Mouse (Mus musculus): ENCODE results near the gene Gtf2f1. TPM values are rescaled to one million over a fixed set of nuclear protein-coding genes. Genes with fewer than 3 reads are reported as not detected.

Gene Gtf2f1
- total and polyA plus RNA-seq, 3 experiments = 145 to 171 TPM; not detected in 1

GRCm38 (mm10) chr17:56999414-56999813 is 11.7 kb downstream of the Gtf2f1 start:
- Histone ChIP-seq H3K27me3 (ENCODE audit: control insufficient read depth in 1 of 2, insufficient read depth in 2 of 2, low read length in 2 of 2) (no peaks in the 10 kb centered on the region), H3K4me3 (ENCODE audit: control insufficient read depth in 1 of 2, insufficient read depth in 1 of 2, low read depth in 2 of 2, low read length in 2 of 2) (no peak overlapping the region), H3K79me2 (ENCODE audit: control insufficient read depth, insufficient read depth, low read length, poor library complexity) (no peaks in the 10 kb centered on the region), H3K36me3 (ENCODE audit: control insufficient read depth in 1 of 2, insufficient read depth in 2 of 2, low read length in 2 of 2) (peaks cover 2 to 12% of the 10 kb centered on the region in 2 experiments; a peak in 3 of 4 replicates), H3K9me3 (replicated peaks; ENCODE audit: insufficient read depth, low read length) (no peaks in the 10 kb centered on the region), H3K27ac (ENCODE audit: control insufficient read depth, low read depth, low read length) (no peak overlapping the region), H3K9ac (ENCODE audit: control insufficient read depth, low read depth, low read length, poor library complexity, severe bottlenecking) (no peak overlapping the region), H3K4me1 (ENCODE audit: control insufficient read depth in 1 of 2, insufficient read depth in 2 of 2, low read length in 2 of 2) (peaks cover 3 to 24% of the 10 kb centered on the region in 2 experiments; a peak in 3 of 4 replicates)
- TF ChIP-seq SIN3A (IDR thresholded peaks at IDR 0.05; ENCODE audit: low read length) = no peak
- no peak for TF ChIP-seq CHD1 (IDR thresholded peaks at IDR 0.05; ENCODE audit: low read depth, low read length)
- TF ChIP-seq TBP (IDR thresholded peaks at IDR 0.05; ENCODE audit: low read depth, low read length) = no peak
- no peak for TF ChIP-seq SMC3 (IDR thresholded peaks at IDR 0.05; ENCODE audit: low read depth, low read length)
- no peak for TF ChIP-seq POLR2AphosphoS2 (IDR thresholded peaks at IDR 0.05; ENCODE audit: low read length)
- no peak for TF ChIP-seq TAL1 (IDR thresholded peaks at IDR 0.05; ENCODE audit: low read length)
- no peak for TF ChIP-seq UBTF (IDR thresholded peaks at IDR 0.05; ENCODE audit: borderline replicate concordance, insufficient read depth, low read depth, low read length)
- TF ChIP-seq CTCF (IDR thresholded peaks at IDR 0.05 in 2 of 3, conservative IDR thresholded peaks at IDR 0.05 in 1 of 3; ENCODE audit: control insufficient read depth in 1 of 3, insufficient read depth in 1 of 3, low read depth in 2 of 3, low read length in 3 of 3, poor library complexity in 1 of 3, severe bottlenecking in 1 of 3) = no peak
- no peak for TF ChIP-seq MEF2A (IDR thresholded peaks at IDR 0.05; ENCODE audit: extremely low read depth, insufficient replicate concordance, low read depth, low read length, poor library complexity, severe bottlenecking)
- TF ChIP-seq MAZ (IDR thresholded peaks at IDR 0.05; ENCODE audit: low read depth, low read length) = no peak
- TF ChIP-seq NELFE (IDR thresholded peaks at IDR 0.05; ENCODE audit: low read depth, low read length) = no peak
- no peak for TF ChIP-seq ZNF384 (IDR thresholded peaks at IDR 0.05; ENCODE audit: low read depth, low read length)
- TF ChIP-seq ZC3H11A (IDR thresholded peaks at IDR 0.05; ENCODE audit: low read depth, low read length) = no peak
- TF ChIP-seq JUND (IDR thresholded peaks at IDR 0.05; ENCODE audit: low read depth, low read length) = no peak
- no peak for TF ChIP-seq TCF12 (IDR thresholded peaks at IDR 0.05; ENCODE audit: low read depth, low read length)
- TF ChIP-seq POLR2AphosphoS5 (IDR thresholded peaks at IDR 0.05; ENCODE audit: borderline replicate concordance, low read depth, low read length) = no peak
- no peak for TF ChIP-seq ZKSCAN1 (IDR thresholded peaks at IDR 0.05; ENCODE audit: low read depth, low read length)
- TF ChIP-seq NRF1 (IDR thresholded peaks at IDR 0.05; ENCODE audit: insufficient read depth, low read depth, low read length, poor library complexity, severe bottlenecking) = no peak
- TF ChIP-seq KAT2A (conservative IDR thresholded peaks at IDR 0.05; ENCODE audit: low read depth, low read length) = no peak
- no peak for DNase-seq (ENCODE audit: low read depth, low spot score)

GRCm38 (mm10) chr17:56997029-56997667 is 13.9 kb downstream of the Gtf2f1 start, which contains the start of gene Alkbh7:
Gene Alkbh7 (plus strand): TSS chr17:56997339.
- Histone ChIP-seq H3K27ac (ENCODE audit: control insufficient read depth, low read depth, low read length) (peak within 1 kb of the TSS; percentile 57), H3K27me3 (ENCODE audit: control insufficient read depth in 1 of 2, insufficient read depth in 2 of 2, low read length in 2 of 2) (no peaks in the 10 kb centered on the region), H3K79me2 (ENCODE audit: control insufficient read depth, insufficient read depth, low read length, poor library complexity) (0 out of 2 replicates have a peak, but pooled peaks cover 1% of the 10 kb centered on the region), H3K36me3 (ENCODE audit: control insufficient read depth in 1 of 2, insufficient read depth in 2 of 2, low read length in 2 of 2) (peaks cover 0 to 2% of the 10 kb centered on the region in 2 experiments; a peak in 2 of 4 replicates), H3K4me1 (ENCODE audit: control insufficient read depth in 1 of 2, insufficient read depth in 2 of 2, low read length in 2 of 2) (peaks cover 0 to 8% of the 10 kb centered on the region in 2 experiments; a peak in 2 of 4 replicates), H3K9ac (ENCODE audit: control insufficient read depth, low read depth, low read length, poor library complexity, severe bottlenecking) (peak within 1 kb of the TSS; percentile 81), H3K4me3 (ENCODE audit: control insufficient read depth in 1 of 2, insufficient read depth in 1 of 2, low read depth in 2 of 2, low read length in 2 of 2) (peak within 1 kb of the TSS; percentile 80 to 92), H3K9me3 (replicated peaks; ENCODE audit: insufficient read depth, low read length) (no peaks in the 10 kb centered on the region)
- DNase-seq (ENCODE audit: low read depth, low spot score) = peak; percentile 99
- TF ChIP-seq POLR2A (IDR thresholded peaks at IDR 0.05; ENCODE audit: control insufficient read depth in 1 of 2, insufficient read depth in 1 of 2, low read depth in 1 of 2, low read length in 2 of 2, poor library complexity in 1 of 2) (peak; percentile 53 to 66; a peak in 3 of 4 replicates), SIN3A (IDR thresholded peaks at IDR 0.05; ENCODE audit: low read length) (peak; percentile 88), USF2 (IDR thresholded peaks at IDR 0.05; ENCODE audit: borderline replicate concordance in 1 of 2, insufficient read depth in 1 of 2, low read depth in 1 of 2, low read length in 2 of 2) (peak; percentile 81 to 95), POLR2AphosphoS2 (IDR thresholded peaks at IDR 0.05; ENCODE audit: low read length) (peak; percentile 96), RCOR1 (IDR thresholded peaks at IDR 0.05; ENCODE audit: low read depth, low read length) (no peak), CTCF (IDR thresholded peaks at IDR 0.05 in 2 of 3, conservative IDR thresholded peaks at IDR 0.05 in 1 of 3; ENCODE audit: control insufficient read depth in 1 of 3, insufficient read depth in 1 of 3, low read depth in 2 of 3, low read length in 3 of 3, poor library complexity in 1 of 3, severe bottlenecking in 1 of 3) (peak; percentile 51 to 88 (median 79)), MAFK (IDR thresholded peaks at IDR 0.05; ENCODE audit: borderline replicate concordance, low read depth, low read length) (no peak), MYC (IDR thresholded peaks at IDR 0.05; ENCODE audit: low read depth, low read length) (0 out of 2 replicates have a peak, but pooled peaks have one; percentile 61), TAL1 (IDR thresholded peaks at IDR 0.05; ENCODE audit: low read length) (no peak), MEF2A (IDR thresholded peaks at IDR 0.05; ENCODE audit: extremely low read depth, insufficient replicate concordance, low read depth, low read length, poor library complexity, severe bottlenecking) (no peak), SMC3 (IDR thresholded peaks at IDR 0.05; ENCODE audit: low read depth, low read length) (peak; percentile 80), USF1 (IDR thresholded peaks at IDR 0.05; ENCODE audit: low read depth, low read length) (peak; percentile 100), HCFC1 (IDR thresholded peaks at IDR 0.05; ENCODE audit: low read depth, low read length) (peak; percentile 72; the same call in 1 of the 2 replicates), POLR2AphosphoS5 (IDR thresholded peaks at IDR 0.05; ENCODE audit: borderline replicate concordance, low read depth, low read length) (no peak), GATA1 (IDR thresholded peaks at IDR 0.05; ENCODE audit: low read depth, low read length) (no peak), CHD1 (IDR thresholded peaks at IDR 0.05; ENCODE audit: low read depth, low read length) (no peak), ZC3H11A (IDR thresholded peaks at IDR 0.05; ENCODE audit: low read depth, low read length) (peak; percentile 72)
